Mouse (Mus musculus) G1E-ER4 (cell line): Measurements from ENCODE around the gene Ssr2. TPM values are rescaled to one million over a fixed set of nuclear protein-coding genes. Genes with fewer than 3 reads are reported as not detected.
"Not testable (repeated sequence)": the region's sequence is repeated elsewhere in the genome, so short reads cannot be mapped to it uniquely, and the experiment has no call there.

Experiments
- GATA1 ChIP-seq: IDR thresholded peaks from one replicate; pipeline ENCODE4 v1.8.0; 2012; ENCODE audit warnings: low read length, inconsistent platforms
- polyA plus RNA-seq: library from polyadenylated mRNA; stranded (reverse); fragments of >175 nt; gene quantifications from 2 replicates; pipeline ENCODE4 v1.2.3, GENCODE M21; 2012

Gene Ssr2
- polyA plus RNA-seq, 1 experiment, result 79.2 TPM

- no peak for TF ChIP-seq GATA1
Measured at GRCm38 (mm10) chr3:88603714-88604161, 28.1 kb downstream of the Ssr2 start.

DNA sequence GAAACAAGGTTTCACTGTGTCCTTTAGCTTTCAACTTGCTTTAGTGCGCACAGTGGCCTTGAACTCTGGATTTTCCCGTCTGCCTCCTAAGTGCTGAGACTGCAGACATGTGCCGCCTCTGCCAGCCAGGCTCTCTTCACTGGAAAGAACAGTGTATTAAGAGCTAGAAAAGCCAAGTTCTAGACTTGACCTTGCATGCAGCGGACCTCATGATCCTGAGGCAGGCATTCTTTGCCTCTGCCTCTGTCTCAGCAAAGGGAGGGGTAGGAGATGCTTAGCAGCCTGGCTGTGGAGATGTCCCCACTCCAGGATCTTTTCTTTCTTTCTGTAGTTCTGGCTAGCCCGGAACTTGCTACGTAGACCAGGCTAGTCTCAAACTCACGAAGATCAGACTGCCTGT, 29.2 kb downstream of the Ssr2 start:
- TF ChIP-seq GATA1, result no peak

DNA sequence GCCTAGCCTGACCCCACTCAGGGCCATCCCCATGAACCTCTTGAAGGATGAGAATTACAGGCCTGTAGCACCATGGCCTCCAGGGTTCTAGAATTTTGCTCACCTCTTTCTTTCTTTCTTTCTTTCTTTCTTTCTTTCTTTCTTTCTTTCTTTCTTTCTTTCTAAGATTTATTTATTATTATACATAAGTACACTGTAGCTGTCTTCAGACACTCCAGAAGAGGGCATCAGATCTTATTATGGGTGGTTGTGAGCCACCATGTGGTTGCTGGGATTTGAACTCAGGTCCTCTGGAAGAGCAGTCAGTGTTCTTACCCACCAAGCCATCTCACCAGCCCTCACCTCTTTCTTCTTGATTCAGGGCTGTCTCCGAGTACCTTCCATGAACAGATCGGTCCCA, 30.0 kb downstream of the Ssr2 start, which contains the start of gene Arhgef2:
Arhgef2 (plus strand) TSS at position 301 of the 400 bp plus-strand sequence.
- not testable (repeated sequence) for TF ChIP-seq GATA1

DNA sequence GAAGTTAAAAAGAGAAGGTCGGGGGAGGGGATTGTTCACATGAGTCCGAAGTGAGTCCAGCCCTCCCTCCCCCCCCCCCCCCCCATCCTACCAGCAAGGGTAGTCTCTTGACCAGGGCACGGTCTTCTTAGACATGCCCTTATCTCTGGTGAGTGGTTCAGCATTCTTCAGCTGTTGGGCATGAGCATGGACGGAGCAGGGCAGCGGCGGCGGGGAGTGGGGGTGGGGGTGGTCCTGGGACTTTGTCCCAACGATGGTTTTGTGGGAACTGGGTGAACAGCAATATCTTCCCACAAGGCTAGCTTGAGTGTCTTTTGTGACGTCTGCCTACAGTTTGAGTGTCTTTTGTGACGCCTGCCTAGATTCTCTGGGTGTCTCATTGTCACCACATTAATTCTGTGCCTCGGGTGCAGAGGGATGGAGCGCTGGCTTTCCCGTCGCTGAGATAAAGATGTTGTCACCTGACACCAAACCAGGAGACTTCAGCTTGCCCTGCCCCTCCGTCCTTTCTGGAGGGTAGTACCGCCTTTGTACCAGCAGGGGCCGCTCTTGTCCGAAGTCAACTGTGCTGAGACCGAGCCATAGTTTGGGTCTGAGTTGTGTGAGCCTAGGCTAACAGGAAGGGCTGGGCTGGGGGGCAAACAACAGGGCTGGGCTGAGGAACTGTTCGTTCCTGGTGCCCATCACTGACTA, 31.5 kb downstream of the Ssr2 start:
- TF ChIP-seq GATA1, result no peak

DNA sequence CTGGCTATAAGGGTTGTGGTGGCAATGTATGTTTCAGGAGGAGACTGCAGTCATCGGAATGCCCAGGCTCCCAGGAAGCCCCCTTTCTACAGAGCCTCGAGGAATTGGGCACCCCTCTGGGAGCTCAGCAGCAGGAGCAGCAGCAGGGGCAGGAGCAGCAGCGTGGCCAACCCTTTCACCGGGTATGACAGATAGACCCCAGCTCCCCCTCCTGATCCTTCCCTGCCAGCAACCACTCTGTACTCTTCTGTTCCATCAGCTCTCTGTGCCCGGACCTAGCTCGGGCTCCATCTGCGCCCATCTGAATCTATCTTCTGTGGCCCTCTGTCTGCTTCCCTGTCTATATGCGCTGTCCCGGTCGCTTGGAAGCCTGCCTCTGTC, 32.1 kb downstream of the Ssr2 start:
- TF ChIP-seq GATA1, result no peak

GRCm38 (mm10) chr3:88609066-88609465, 33.4 kb downstream of the Ssr2 start:
- no peak for TF ChIP-seq GATA1

DNA sequence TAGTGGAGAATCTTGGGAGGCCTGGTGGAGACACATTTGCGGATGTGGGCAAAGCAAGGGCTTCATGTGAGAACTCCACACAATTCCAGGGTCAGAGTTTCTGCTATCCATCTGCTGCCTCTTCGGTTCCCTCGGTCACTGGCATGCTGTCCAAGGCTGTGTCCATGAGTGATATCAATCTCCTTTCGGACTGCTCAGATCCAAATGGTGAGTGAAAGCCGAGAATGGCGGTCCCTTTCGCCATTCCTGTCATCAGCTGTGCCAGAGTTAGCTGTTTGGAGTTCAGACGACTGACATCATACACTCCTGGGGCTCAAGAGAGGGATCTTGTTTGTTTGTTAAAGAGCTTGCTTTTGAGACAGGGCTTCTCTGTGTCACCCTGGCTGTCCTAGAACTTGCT, 38.7 kb downstream of the Ssr2 start:
- TF ChIP-seq GATA1, result no peak

DNA sequence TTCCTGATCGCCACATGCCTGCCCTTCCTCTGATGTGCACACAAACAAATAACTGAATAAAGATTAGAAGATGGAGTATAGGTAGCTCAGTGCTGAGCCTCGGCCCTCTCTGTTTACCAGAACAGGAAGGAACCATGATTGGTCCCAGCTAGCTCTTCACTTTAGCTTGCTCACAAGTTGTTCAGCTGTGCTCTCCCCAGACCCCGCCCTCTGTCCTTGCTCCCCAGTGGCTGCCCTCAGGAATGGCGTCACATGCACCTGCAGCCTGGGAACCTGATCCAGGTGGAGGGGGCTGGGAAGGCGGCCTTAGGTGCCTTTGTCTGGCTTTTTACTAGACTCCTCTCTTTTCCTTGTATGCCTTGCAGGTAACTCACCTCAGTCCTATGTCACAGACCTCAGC, 39.4 kb downstream of the Ssr2 start:
- no peak for TF ChIP-seq GATA1

DNA sequence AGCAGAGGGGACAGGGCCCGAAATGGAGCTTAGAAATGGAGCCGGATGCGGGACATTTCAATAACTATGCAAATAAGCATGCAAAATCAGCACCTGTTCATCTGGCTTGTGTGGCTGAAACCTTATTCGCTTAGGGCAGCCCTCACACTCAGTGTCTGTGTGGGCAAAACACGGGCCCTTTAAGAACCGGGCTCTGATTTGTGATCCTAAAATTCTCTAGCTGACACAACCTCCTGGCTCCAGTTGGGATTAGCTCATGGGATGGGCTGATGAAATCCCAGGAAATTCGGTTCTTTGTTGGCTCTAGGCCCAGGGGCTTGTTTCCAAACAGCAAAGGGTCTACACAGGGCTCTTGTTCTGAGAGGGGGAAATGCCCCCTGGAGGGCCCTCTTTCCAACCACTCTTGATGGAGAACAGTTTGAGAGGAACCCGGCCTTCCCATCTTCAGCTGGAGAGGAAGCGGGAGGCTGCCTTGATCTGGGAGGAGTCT, 40.3 kb downstream of the Ssr2 start:
- no peak for TF ChIP-seq GATA1

DNA sequence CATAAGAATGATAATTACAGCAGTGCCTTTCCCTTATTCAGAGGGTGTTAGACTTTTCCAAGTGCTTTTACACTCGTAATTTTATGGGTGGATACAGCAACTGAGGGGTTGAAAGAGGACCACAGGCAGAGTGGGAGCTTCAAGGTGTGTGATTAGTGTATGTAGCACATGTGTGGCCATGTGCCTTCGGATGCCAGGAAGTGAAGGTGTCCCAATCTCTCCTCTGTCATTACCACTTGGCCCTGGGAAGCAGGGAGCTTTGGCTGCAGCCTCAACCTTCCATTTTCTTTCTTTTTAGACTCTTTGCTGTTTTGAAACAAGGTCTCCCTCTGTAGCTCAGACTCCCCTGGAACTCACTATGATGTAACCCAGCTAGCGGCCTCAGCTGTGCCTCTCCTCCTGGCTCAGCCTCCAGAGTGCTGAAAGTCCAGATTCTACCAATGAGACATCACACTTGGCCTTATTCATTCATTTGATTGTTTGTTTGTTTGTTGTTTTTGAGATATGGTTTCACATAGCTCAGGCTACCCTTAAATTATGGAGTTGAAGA, 41.4 kb downstream of the Ssr2 start:
- TF ChIP-seq GATA1, result no peak

GRCm38 (mm10) chr3:88618074-88618871, 42.6 kb downstream of the Ssr2 start:
- TF ChIP-seq GATA1, result no peak

DNA sequence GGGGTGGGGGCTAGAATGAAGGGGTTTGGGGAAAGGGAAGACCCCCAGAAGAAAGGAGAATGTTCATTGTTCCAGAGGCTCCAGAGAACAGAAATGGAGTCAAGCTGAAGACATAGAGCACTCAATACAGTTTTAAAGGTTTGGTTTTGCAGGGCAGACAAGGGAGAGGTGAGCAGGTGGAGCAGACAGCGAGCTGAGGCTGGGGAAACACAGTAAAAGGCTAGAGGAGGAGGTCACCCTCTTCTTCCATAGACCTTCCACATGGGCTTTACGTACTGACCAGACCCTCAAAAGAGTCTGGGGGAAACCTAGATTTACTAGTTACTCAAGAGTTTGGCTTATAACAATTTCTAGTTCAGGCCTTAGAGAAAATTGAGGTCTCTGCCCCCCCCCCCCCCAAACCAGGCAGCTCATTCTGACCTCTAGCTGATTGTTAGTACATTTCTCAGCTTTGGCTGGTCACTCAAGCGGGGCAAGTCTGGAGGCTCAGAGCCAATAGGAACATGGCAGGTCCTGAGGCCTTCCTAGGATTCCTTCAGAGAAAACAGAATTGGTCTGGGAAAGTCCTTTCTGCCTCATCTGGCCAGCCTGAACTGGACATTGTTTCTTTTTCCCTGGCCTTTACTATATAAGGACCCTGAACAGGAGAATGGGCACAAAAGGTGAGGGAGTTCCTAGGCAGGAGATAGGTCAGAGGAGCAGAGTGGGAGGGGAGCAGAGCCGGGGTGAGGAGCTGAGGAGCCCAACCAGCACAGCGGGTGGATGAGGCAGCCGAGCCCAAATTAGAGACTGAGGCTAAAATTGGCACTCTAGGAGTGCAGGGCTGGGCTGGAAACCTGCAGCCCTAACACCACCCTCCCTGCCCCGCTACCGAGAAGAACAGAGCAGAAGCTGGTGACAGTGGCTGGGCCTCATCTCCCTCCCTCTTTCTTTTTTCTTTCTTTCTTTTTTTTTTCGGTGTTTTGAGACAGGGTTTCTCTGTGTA, 43.7 kb downstream of the Ssr2 start:
- TF ChIP-seq GATA1, result no peak

- TF ChIP-seq GATA1, result no peak
Measured at GRCm38 (mm10) chr3:88620146-88620991, 44.7 kb downstream of the Ssr2 start.

DNA sequence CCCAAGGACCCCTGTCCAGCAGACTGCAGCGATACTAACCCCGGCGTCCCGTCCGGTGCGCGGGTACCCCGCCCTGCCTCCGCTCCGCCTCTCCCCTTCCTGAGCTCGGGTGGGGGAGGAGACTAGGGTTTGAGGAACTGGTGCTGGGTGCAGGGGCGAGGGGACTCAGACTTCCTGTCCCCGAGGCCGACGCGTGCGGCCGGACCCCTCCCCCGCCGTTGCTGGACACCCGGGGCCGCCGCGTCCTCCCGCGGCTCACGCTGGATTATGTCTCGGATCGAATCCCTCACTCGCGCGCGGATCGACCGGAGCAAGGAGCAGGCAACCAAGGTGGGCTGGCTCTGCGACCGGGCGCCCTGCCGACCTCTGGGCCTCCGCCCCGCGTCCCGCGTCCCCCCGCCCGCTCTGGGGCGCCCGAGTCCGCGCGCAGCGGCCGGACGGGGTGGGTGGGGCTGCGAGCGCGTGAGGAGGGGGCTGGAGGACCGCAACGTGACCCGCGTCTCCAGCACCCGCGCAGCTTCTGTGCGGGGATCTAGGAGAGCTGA, 45.4 kb downstream of the Ssr2 start:
- TF ChIP-seq GATA1, result no peak
